Mouse (Mus musculus): ENCODE measurements around the gene Krt15.

Krt15 gene

GRCm38 (mm10) chr11:100124901-100125300, 10.8 kb downstream of the Krt15 start:
- no peak for DNase-seq (ENCODE audit: low read depth, low spot score)

- no peak for DNase-seq (ENCODE audit: low read depth, low spot score)
Measured at GRCm38 (mm10) chr11:100121466-100121865, 14.3 kb downstream of the Krt15 start, which contains the start of gene Krt13. Gene Krt13, minus strand, starts transcription at chr11:100121566.

- no peak for DNase-seq (ENCODE audit: low read depth, low spot score)
Measured at GRCm38 (mm10) chr11:100120331-100120730, 15.4 kb downstream of the Krt15 start.

GRCm38 (mm10) chr11:100113742-100114029, 22.0 kb downstream of the Krt15 start:
- DNase-seq (ENCODE audit: low read depth, low spot score), result no peak

- no peak for DNase-seq (ENCODE audit: low read depth, low spot score)
Measured at GRCm38 (mm10) chr11:100112935-100113741, 22.6 kb downstream of the Krt15 start.

- no peak for DNase-seq (ENCODE audit: low read depth, low spot score)
Measured at GRCm38 (mm10) chr11:100105576-100106122, 30.1 kb downstream of the Krt15 start, which contains the start of gene Krt36. Gene Krt36, minus strand, starts transcription at chr11:100105626.

GRCm38 (mm10) chr11:100102693-100103429, 32.9 kb downstream of the Krt15 start:
- DNase-seq (ENCODE audit: low read depth, low spot score), result no peak

- DNase-seq (ENCODE audit: low read depth, low spot score), result no peak
Measured at GRCm38 (mm10) chr11:100100391-100100790, 35.3 kb downstream of the Krt15 start.

GRCm38 (mm10) chr11:100097819-100098218, 37.9 kb downstream of the Krt15 start:
- no peak for DNase-seq (ENCODE audit: low read depth, low spot score)

GRCm38 (mm10) chr11:100096141-100096540, 39.6 kb downstream of the Krt15 start, which contains the start of gene Krt35:
Gene Krt35, minus strand, starts transcription at chr11:100096241.
- no peak for DNase-seq (ENCODE audit: low read depth, low spot score)

- DNase-seq (ENCODE audit: low read depth, low spot score), result no peak
Measured at GRCm38 (mm10) chr11:100088378-100089025, 47.2 kb downstream of the Krt15 start.

GRCm38 (mm10) chr11:100087861-100088260, 47.9 kb downstream of the Krt15 start, which contains the start of gene Krt32:
Gene Krt32, minus strand, starts transcription at chr11:100088226.
- DNase-seq (ENCODE audit: low read depth, low spot score), result no peak
